Mouse (Mus musculus): ENCODE measurements at regions not wholly inside any gene's neighbourhood (a gene's known extent, or its start where the extent isn't known, plus 50 kb on each side); places are given as distances from the start of the nearest gene placed in this dataset.

- TF ChIP-seq EP300 (IDR thresholded peaks at IDR 0.05; ENCODE audit: low read depth) = no peak
- no peak for TF ChIP-seq CTCF (IDR thresholded peaks at IDR 0.05; ENCODE audit: low read depth)
Measured at GRCm38 (mm10) chr15:90335506-90335905, 111.4 kb downstream of the Alg10b start.
